Mouse (Mus musculus): ENCODE measurements at regions not wholly inside any gene's neighbourhood (a gene's known extent, or its start where the extent isn't known, plus 50 kb on each side); places are given as distances from the start of the nearest gene placed in this dataset.
"Not testable (repeated sequence)": the region's sequence is repeated elsewhere in the genome, so short reads cannot be mapped to it uniquely, and the experiment has no call there.

- no peak for DNase-seq (ENCODE audit: low spot score)
Observed at GRCm38 (mm10) chr9:80961818-80962217, 496.5 kb upstream of the Impg1 start.

- DNase-seq (ENCODE audit: low spot score): no peak
Observed at GRCm38 (mm10) chr9:80942991-80943390, 477.7 kb upstream of the Impg1 start.

- no peak for DNase-seq (ENCODE audit: low spot score)
Observed at GRCm38 (mm10) chr9:80941424-80941823, 476.1 kb upstream of the Impg1 start.

- no peak for DNase-seq (ENCODE audit: low spot score)
Observed at GRCm38 (mm10) chr9:80938238-80938637, 473.0 kb upstream of the Impg1 start.

- DNase-seq (ENCODE audit: low spot score): no peak
Observed at GRCm38 (mm10) chr9:80930628-80931027, 465.3 kb upstream of the Impg1 start.

GRCm38 (mm10) chr9:80920304-80920703 lies 455.0 kb upstream of the Impg1 start:
- no peak for DNase-seq (ENCODE audit: low spot score)

GRCm38 (mm10) chr9:80913867-80914266 lies 448.6 kb upstream of the Impg1 start:
- no peak for DNase-seq (ENCODE audit: low spot score)

- no peak for DNase-seq (ENCODE audit: low spot score)
Observed at GRCm38 (mm10) chr9:80912177-80912576, 446.9 kb upstream of the Impg1 start.

- DNase-seq (ENCODE audit: low spot score): no peak
Observed at GRCm38 (mm10) chr9:80866807-80867206, 401.5 kb upstream of the Impg1 start.

GRCm38 (mm10) chr9:80858998-80859397 lies 393.7 kb upstream of the Impg1 start:
- DNase-seq (ENCODE audit: low spot score): no peak

- DNase-seq (ENCODE audit: low spot score): no peak
Observed at GRCm38 (mm10) chr9:80848190-80848589, 382.9 kb upstream of the Impg1 start.

GRCm38 (mm10) chr9:80832808-80833207 lies 367.5 kb upstream of the Impg1 start:
- no peak for DNase-seq (ENCODE audit: low spot score)

- no peak for DNase-seq (ENCODE audit: low spot score)
Observed at GRCm38 (mm10) chr9:80825346-80825745, 360.1 kb upstream of the Impg1 start.

- DNase-seq (ENCODE audit: low spot score): no peak
Observed at GRCm38 (mm10) chr9:80820066-80820465, 354.8 kb upstream of the Impg1 start.

- DNase-seq (ENCODE audit: low spot score): no peak
Observed at GRCm38 (mm10) chr9:80819070-80819469, 353.8 kb upstream of the Impg1 start.

GRCm38 (mm10) chr9:80813921-80814320 lies 348.6 kb upstream of the Impg1 start:
- not testable (repeated sequence) for DNase-seq (ENCODE audit: low spot score)

GRCm38 (mm10) chr9:80791523-80791922 lies 326.2 kb upstream of the Impg1 start:
- DNase-seq (ENCODE audit: low spot score): no peak

- no peak for DNase-seq (ENCODE audit: low spot score)
Observed at GRCm38 (mm10) chr9:80774541-80774940, 309.3 kb upstream of the Impg1 start.

- DNase-seq (ENCODE audit: low spot score): not testable (repeated sequence)
Observed at GRCm38 (mm10) chr9:80735806-80736205, 270.5 kb upstream of the Impg1 start.

- no peak for DNase-seq (ENCODE audit: low spot score)
Observed at GRCm38 (mm10) chr9:80732971-80733370, 267.7 kb upstream of the Impg1 start.

GRCm38 (mm10) chr9:80723638-80724037 lies 258.4 kb upstream of the Impg1 start:
- no peak for DNase-seq (ENCODE audit: low spot score)

GRCm38 (mm10) chr9:80718516-80718915 lies 253.2 kb upstream of the Impg1 start:
- DNase-seq (ENCODE audit: low spot score): no peak

- DNase-seq (ENCODE audit: low spot score): no peak
Observed at GRCm38 (mm10) chr9:80709781-80710180, 244.5 kb upstream of the Impg1 start.

- DNase-seq (ENCODE audit: low spot score): no peak
Observed at GRCm38 (mm10) chr9:80705264-80705663, 240.0 kb upstream of the Impg1 start.

GRCm38 (mm10) chr9:80697171-80697570 lies 231.9 kb upstream of the Impg1 start:
- no peak for DNase-seq (ENCODE audit: low spot score)
